Mouse (Mus musculus) right cerebral cortex, adult 2 months (tissue): Measurements from ENCODE around the gene Wdr66.
A peak's percentile ranks its signal among the peaks of the same experiment; 100 is the strongest.

ENCODE experiments used
- DNase-seq, 2 experiments: peaks; one replicate each; pipeline ENCODE4 v3.0.0; 2021 to 2022; ENCODE audit warnings: low spot score in 2 of 2

The Wdr66 gene

DNA sequence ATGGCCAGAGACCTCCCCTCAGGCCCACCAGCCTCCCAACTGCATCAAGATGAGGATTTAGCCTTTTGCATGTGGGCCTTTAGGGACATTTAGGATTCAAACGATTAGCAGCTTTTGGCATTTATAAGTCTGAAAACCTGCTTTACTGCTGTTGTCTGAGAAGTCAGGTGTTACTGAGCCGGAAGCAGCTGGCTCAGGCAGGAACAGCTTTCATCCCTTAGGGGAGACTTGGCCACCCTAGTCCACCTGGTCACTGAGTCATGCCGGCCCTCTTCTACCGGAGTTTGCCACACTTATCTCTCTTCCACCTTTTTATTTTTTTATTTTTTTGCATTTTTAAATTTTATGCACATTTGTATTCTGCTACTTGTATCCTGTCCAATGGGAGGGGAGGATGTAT, 105.4 kb downstream of the Wdr66 start:
- no peak for DNase-seq

- DNase-seq: no peak
These were observed 107.5 kb downstream of the Wdr66 start for GRCm38 (mm10) chr5:123359431-123359830.

DNA sequence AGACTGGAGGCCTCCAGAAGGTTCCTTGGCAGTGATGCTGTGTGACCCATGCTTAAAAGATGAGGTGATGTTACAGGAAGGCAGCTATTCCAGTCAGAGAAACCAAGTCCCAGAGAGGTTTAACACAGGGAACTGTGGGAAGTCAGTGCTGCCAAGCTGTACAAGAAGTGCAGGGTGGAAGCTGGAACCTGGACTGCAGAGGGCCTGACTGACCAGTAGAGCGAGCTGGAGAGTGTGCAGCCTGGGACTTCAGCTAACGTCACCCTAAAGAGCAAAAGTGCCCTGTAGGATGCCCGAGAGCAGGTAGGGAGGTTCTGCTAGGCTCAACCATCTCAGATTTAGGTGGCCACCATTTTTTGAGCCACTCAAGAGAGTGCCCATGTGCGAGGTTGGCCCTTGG, 111.0 kb downstream of the Wdr66 start:
- no peak for DNase-seq

DNA sequence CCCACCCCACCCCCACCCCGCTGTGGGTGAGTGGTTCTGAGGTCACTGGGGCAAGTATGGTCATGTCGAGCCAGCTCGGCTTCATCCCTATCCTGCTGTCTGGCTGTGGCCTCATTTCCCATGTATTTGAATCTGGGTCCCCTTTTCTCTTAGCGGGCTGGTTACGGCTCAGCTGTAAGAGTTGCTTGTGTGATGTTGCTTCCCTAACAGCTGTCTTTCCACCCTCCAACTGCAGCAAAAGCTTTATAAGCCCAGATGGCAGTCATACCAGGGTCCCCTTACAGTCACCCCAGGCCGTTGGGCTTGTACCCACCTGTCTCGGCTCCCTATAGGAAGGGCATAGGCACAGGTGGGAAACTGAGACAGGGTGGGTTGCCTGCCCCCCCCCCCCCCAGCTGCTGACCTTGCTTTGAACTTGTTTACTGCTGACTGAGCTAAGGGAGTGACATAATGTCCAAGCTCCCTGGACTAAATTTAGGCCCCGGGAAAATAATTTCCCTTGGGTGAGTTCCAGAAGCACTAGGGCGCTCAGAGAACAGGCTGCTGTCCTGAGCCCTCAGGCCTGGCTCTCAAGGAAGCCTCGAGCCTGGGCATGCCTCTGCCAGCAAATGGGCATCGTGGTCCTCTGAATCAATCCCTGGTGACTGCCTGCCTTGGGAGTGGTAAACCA, 112.5 kb downstream of the Wdr66 start:
- no peak for DNase-seq

GRCm38 (mm10) chr5:123368869-123369488, 117.1 kb downstream of the Wdr66 start:
- DNase-seq: peak in 1 of 2 experiments; percentile 65

DNA sequence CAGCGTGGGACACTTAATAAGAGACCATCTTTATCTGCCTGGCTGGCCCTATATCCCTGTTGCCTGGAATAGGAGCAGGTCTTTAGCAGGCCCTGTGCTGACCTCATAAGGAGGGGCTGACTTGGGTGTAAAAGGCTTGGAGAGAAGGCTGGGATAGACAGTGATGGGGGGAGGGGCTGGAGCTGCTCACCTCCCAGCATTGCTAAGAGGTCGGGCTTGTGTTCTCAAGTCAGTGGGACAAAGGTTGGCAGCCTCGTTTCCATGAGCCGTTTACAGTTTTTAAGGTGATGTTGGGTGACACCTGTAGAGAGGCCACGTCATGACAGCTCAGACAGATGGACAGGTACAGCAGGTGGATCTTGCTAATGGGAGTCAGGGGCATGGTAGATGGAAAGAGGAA, 118.1 kb downstream of the Wdr66 start:
- DNase-seq: no peak

GRCm38 (mm10) chr5:123375262-123375661, 123.4 kb downstream of the Wdr66 start:
- DNase-seq: no peak

DNA sequence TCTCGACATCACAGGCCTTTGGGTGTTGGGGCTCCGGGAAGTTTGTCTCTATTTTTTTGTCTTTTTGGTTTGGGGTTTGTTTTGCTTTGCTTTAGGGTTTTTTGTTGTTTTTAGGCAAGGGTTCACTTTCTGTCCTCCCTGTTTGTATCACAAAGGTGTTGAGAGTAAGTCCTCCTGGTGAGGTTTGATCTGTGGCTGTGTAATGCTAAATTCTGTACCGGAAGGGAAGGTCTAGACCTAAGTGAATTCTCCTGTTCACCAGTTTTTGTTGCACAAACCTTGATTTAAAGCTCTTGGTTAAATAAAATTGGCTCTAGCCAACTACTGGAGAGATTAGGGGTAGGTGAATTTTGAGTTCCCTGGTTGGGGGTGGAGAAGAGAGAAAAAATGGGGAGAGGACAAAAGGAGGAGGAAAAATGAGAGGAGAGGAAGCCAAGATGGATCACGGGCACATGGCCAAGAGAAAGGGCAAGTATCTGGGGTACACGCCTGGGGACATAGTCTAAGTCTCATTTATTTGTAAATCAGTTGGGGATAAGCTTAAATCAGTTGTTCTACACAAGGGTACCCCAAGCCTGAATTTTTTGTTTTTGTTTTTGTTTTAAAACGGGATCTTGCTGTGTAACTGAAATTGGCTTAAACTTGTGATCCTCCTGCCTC, 124.0 kb downstream of the Wdr66 start:
- no peak for DNase-seq

DNA sequence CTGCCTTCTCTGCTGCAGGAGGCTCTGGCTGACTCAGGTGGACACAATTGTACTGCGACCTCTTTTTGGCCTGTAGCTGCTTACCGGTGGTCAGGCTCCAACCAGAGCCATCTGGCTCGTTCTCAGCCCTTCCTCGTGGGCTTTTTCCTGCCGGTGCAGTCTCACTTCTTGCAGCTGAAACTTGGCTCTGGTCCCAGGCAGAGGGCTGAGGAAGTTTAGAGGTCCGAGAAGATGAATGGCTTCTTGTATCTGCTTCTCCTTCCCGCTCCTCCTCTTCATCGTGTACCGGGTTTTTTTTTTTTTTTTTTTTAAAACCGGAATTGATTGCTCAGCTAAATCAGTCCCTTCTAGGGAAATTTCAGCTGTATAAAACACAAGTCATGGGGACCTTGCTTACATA, 124.7 kb downstream of the Wdr66 start:
- DNase-seq: peak; percentile 67 to 72
